Mouse (Mus musculus): ENCODE data around the gene Abca17. TPM values are rescaled to one million over a fixed set of nuclear protein-coding genes. Genes with fewer than 3 reads are reported as not detected.

The Abca17 gene
- polyA plus RNA-seq, 1 experiment: not detected

- no peaks in the 10 kb centered on the region for H3K9me3 ChIP-seq (ENCODE audit: control insufficient read depth, low read length)
- H3K4me1 ChIP-seq (ENCODE audit: control insufficient read depth): peaks cover 18% of the 10 kb centered on the region
- H3K36me3 ChIP-seq (ENCODE audit: control insufficient read depth): peaks cover 94% of the 10 kb centered on the region
- TF ChIP-seq GATA1 (IDR thresholded peaks at IDR 0.05; ENCODE audit: low read length) (no peak), TAL1 (IDR thresholded peaks at IDR 0.05; ENCODE audit: low read length) (no peak)
- H3K27me3 ChIP-seq (ENCODE audit: control insufficient read depth): no peaks in the 10 kb centered on the region
- H3K4me3 ChIP-seq (replicated peaks): no peak overlapping the region
Observed at GRCm38 (mm10) chr17:24375094-24375712, 24.3 kb upstream of the Abca17 start.

DNA sequence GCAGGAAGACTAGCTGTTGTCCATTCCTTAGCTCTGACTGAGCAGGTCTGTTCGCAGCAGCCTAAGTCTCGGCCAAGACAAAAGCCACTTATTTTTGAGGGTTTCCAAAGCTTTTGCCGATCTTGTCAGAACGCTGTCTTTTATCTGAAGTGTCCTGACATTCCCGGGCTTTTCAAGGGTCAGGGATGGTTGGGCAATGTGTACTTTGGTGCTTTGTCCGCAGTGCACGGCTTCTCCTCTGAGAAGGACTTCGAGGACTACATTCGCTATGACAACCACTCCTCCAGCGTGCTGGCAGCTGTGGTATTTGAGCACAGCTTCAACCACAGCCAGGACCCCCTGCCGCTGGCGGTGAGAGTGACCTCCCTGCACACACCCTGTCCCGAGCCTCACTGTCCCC is 15.0 kb upstream of the Abca17 start:
- peaks cover 85% of the 10 kb centered on the region for H3K36me3 ChIP-seq (ENCODE audit: control insufficient read depth)
- no peak overlapping the region for H3K4me3 ChIP-seq (replicated peaks)
- no peaks in the 10 kb centered on the region for H3K27me3 ChIP-seq (ENCODE audit: control insufficient read depth)
- H3K4me1 ChIP-seq (ENCODE audit: control insufficient read depth): peaks cover 1% of the 10 kb centered on the region; the same call in 1 of the 2 replicates
- TF ChIP-seq TAL1 (IDR thresholded peaks at IDR 0.05; ENCODE audit: low read length) (no peak), GATA1 (IDR thresholded peaks at IDR 0.05; ENCODE audit: low read length) (no peak)
- no peaks in the 10 kb centered on the region for H3K9me3 ChIP-seq (ENCODE audit: control insufficient read depth, low read length)

GRCm38 (mm10) chr17:24364461-24364860 is 13.6 kb upstream of the Abca17 start:
- Histone ChIP-seq H3K36me3 (ENCODE audit: control insufficient read depth) (peaks cover 91% of the 10 kb centered on the region), H3K4me1 (ENCODE audit: control insufficient read depth) (peaks cover 3% of the 10 kb centered on the region; the same call in 1 of the 2 replicates), H3K4me3 (replicated peaks) (no peak overlapping the region), H3K27me3 (ENCODE audit: control insufficient read depth) (no peaks in the 10 kb centered on the region), H3K9me3 (ENCODE audit: control insufficient read depth, low read length) (no peaks in the 10 kb centered on the region)
- TF ChIP-seq GATA1 (IDR thresholded peaks at IDR 0.05; ENCODE audit: low read length): no peak
- TF ChIP-seq TAL1 (IDR thresholded peaks at IDR 0.05; ENCODE audit: low read length): no peak

- H3K9me3 ChIP-seq (ENCODE audit: control insufficient read depth, low read length): no peaks in the 10 kb centered on the region
- peaks cover 94% of the 10 kb centered on the region for H3K36me3 ChIP-seq (ENCODE audit: control insufficient read depth)
Observed at GRCm38 (mm10) chr17:24362527-24362926, 11.7 kb upstream of the Abca17 start.

DNA sequence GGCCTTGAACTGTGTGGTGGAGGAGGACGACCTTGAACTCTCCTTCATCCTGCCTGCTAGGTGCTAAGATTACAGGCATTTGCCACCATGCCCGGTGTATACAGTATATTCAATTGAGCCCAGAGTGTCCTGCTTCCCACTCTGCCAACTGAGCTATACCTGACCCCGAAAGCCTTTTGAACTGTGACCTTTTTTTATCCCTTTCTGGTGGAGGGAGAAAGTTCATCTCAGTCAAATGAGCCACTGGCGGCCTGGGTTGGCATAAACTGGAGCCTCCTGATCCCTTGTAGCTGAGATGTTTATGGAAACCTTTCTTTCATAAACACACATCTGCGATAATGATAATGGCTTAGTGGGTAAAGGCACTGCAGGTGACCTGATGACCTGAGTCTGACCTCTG is 10.4 kb upstream of the Abca17 start:
- H3K4me3 ChIP-seq (replicated peaks): no peak overlapping the region
- peaks cover 11% of the 10 kb centered on the region for H3K4me1 ChIP-seq (ENCODE audit: control insufficient read depth)
- H3K27me3 ChIP-seq (ENCODE audit: control insufficient read depth): no peaks in the 10 kb centered on the region
- H3K9me3 ChIP-seq (ENCODE audit: control insufficient read depth, low read length): no peaks in the 10 kb centered on the region
- TF ChIP-seq GATA1 (IDR thresholded peaks at IDR 0.05; ENCODE audit: low read length) (no peak), TAL1 (IDR thresholded peaks at IDR 0.05; ENCODE audit: low read length) (no peak)
- peaks cover 92% of the 10 kb centered on the region for H3K36me3 ChIP-seq (ENCODE audit: control insufficient read depth)

More at GRCm38 (mm10) chr17:24362527-24362926, 11.7 kb upstream of the Abca17 start:
- no peak overlapping the region for H3K4me3 ChIP-seq (replicated peaks)
- H3K4me1 ChIP-seq (ENCODE audit: control insufficient read depth): peaks cover 5% of the 10 kb centered on the region; the same call in 1 of the 2 replicates
- H3K27me3 ChIP-seq (ENCODE audit: control insufficient read depth): no peaks in the 10 kb centered on the region
- TF ChIP-seq GATA1 (IDR thresholded peaks at IDR 0.05; ENCODE audit: low read length) (no peak), TAL1 (IDR thresholded peaks at IDR 0.05; ENCODE audit: low read length) (no peak)

GRCm38 (mm10) chr17:24360841-24361240 is 10.0 kb upstream of the Abca17 start:
- Histone ChIP-seq H3K36me3 (ENCODE audit: control insufficient read depth) (peaks cover 91% of the 10 kb centered on the region), H3K9me3 (ENCODE audit: control insufficient read depth, low read length) (no peaks in the 10 kb centered on the region), H3K27me3 (ENCODE audit: control insufficient read depth) (no peaks in the 10 kb centered on the region), H3K4me1 (ENCODE audit: control insufficient read depth) (peaks cover 15% of the 10 kb centered on the region), H3K4me3 (replicated peaks) (no peak overlapping the region)
- TF ChIP-seq GATA1 (IDR thresholded peaks at IDR 0.05; ENCODE audit: low read length) (no peak), TAL1 (IDR thresholded peaks at IDR 0.05; ENCODE audit: low read length) (no peak)

DNA sequence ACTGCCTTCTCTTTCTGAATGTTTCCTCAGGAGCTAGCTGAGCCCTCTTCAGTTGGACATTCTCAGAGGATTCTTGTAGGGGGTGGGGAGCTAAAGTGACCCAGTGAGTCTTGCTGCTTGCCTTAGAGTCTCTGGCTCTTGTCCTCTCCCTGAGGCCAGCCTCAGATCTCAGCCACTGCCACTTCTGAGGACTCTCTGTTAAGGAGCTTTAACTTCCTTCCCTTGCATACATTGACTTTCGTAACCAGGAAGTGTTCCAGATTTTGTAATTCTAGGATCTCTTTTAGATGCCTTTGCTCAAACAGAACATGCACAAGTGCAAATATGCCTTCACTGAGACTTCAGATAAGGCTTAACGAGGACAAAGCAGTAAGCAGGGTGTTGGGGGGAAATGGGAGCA is 9.0 kb upstream of the Abca17 start:
- peaks cover 91% of the 10 kb centered on the region for H3K36me3 ChIP-seq (ENCODE audit: control insufficient read depth)
- no peaks in the 10 kb centered on the region for H3K27me3 ChIP-seq (ENCODE audit: control insufficient read depth)
- no peak for TF ChIP-seq TAL1 (IDR thresholded peaks at IDR 0.05; ENCODE audit: low read length)
- no peak overlapping the region for H3K4me3 ChIP-seq (replicated peaks)
- no peaks in the 10 kb centered on the region for H3K9me3 ChIP-seq (ENCODE audit: control insufficient read depth, low read length)
- H3K4me1 ChIP-seq (ENCODE audit: control insufficient read depth): peaks cover 25% of the 10 kb centered on the region

- H3K9me3 ChIP-seq (ENCODE audit: control insufficient read depth, low read length): no peaks in the 10 kb centered on the region
- H3K27me3 ChIP-seq (ENCODE audit: control insufficient read depth): no peaks in the 10 kb centered on the region
- no peak overlapping the region for H3K4me3 ChIP-seq (replicated peaks)
- TF ChIP-seq GATA1 (IDR thresholded peaks at IDR 0.05; ENCODE audit: low read length) (no peak), TAL1 (IDR thresholded peaks at IDR 0.05; ENCODE audit: low read length) (no peak)
- H3K36me3 ChIP-seq (ENCODE audit: control insufficient read depth): peaks cover 89% of the 10 kb centered on the region
- peaks cover 34% of the 10 kb centered on the region for H3K4me1 ChIP-seq (ENCODE audit: control insufficient read depth)
Observed at GRCm38 (mm10) chr17:24359006-24359405, 8.1 kb upstream of the Abca17 start.

DNA sequence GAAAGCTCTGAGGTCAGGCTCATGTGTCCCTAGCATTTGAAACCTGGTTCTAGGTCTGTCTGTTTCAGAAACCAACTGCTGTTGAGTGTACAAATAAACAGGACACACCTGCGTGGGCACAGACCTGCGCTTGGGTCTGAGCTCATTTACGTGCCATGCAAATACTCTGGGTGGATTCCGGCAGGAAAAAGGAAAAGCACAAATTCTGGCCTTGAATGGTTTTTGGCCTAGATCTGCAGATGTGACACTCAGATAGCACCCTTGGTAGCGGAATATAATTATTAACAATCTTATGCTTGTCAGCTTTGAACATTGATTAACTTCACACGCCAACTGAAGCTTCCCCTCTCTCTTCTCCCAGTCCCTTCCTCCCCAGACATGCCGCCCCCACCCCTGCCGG is 4.4 kb upstream of the Abca17 start:
- peaks cover 62% of the 10 kb centered on the region for H3K36me3 ChIP-seq (ENCODE audit: control insufficient read depth)
- peak overlapping the region; percentile 98 for H3K4me3 ChIP-seq (replicated peaks)
- H3K9me3 ChIP-seq (ENCODE audit: control insufficient read depth, low read length): no peaks in the 10 kb centered on the region
- H3K27me3 ChIP-seq (ENCODE audit: control insufficient read depth): peaks cover 10% of the 10 kb centered on the region
- no peak for TF ChIP-seq TAL1 (IDR thresholded peaks at IDR 0.05; ENCODE audit: low read length)
- no peak for TF ChIP-seq GATA1 (IDR thresholded peaks at IDR 0.05; ENCODE audit: low read length)
- H3K4me1 ChIP-seq (ENCODE audit: control insufficient read depth): peaks cover 63% of the 10 kb centered on the region

GRCm38 (mm10) chr17:24353960-24354359 is 3.1 kb upstream of the Abca17 start:
- Histone ChIP-seq H3K4me3 (replicated peaks) (peak overlapping the region; percentile 98), H3K9me3 (ENCODE audit: control insufficient read depth, low read length) (no peaks in the 10 kb centered on the region), H3K27me3 (ENCODE audit: control insufficient read depth) (peaks cover 20% of the 10 kb centered on the region), H3K36me3 (ENCODE audit: control insufficient read depth) (peaks cover 48% of the 10 kb centered on the region), H3K4me1 (ENCODE audit: control insufficient read depth) (peaks cover 63% of the 10 kb centered on the region)
- TF ChIP-seq GATA1 (IDR thresholded peaks at IDR 0.05; ENCODE audit: low read length) (peak; percentile 51), TAL1 (IDR thresholded peaks at IDR 0.05; ENCODE audit: low read length) (peak; percentile 54; the same call in 2 of the 3 replicates)
